Mouse (Mus musculus): ENCODE data around the gene Slc25a22.

Slc25a22 gene

GRCm38 (mm10) chr7:141437178-141438120 is at the start of gene Slc25a22:
Gene Slc25a22, minus strand, starts transcription at chr7:141437892.
- TF ChIP-seq GATA4 (IDR thresholded peaks at IDR 0.05; ENCODE audit: insufficient replicate concordance, low read length) = peak; percentile 84; the same call in 1 of the 2 replicates

- TF ChIP-seq GATA4 (IDR thresholded peaks at IDR 0.05; ENCODE audit: insufficient replicate concordance, low read length) = no peak
These were observed 49.4 kb upstream of the Slc25a22 start for GRCm38 (mm10) chr7:141487141-141487540.

GRCm38 (mm10) chr7:141486239-141486638 is 48.5 kb upstream of the Slc25a22 start:
- no peak for TF ChIP-seq GATA4 (IDR thresholded peaks at IDR 0.05; ENCODE audit: insufficient replicate concordance, low read length)

GRCm38 (mm10) chr7:141485606-141486005 is 47.9 kb upstream of the Slc25a22 start:
- TF ChIP-seq GATA4 (IDR thresholded peaks at IDR 0.05; ENCODE audit: insufficient replicate concordance, low read length) = no peak

GRCm38 (mm10) chr7:141485186-141485585 is 47.5 kb upstream of the Slc25a22 start:
- no peak for TF ChIP-seq GATA4 (IDR thresholded peaks at IDR 0.05; ENCODE audit: insufficient replicate concordance, low read length)

- no peak for TF ChIP-seq GATA4 (IDR thresholded peaks at IDR 0.05; ENCODE audit: insufficient replicate concordance, low read length)
These were observed 46.8 kb upstream of the Slc25a22 start for GRCm38 (mm10) chr7:141484186-141485120.

- TF ChIP-seq GATA4 (IDR thresholded peaks at IDR 0.05; ENCODE audit: insufficient replicate concordance, low read length) = no peak
These were observed 45.5 kb upstream of the Slc25a22 start for GRCm38 (mm10) chr7:141483114-141483653.

- TF ChIP-seq GATA4 (IDR thresholded peaks at IDR 0.05; ENCODE audit: insufficient replicate concordance, low read length) = no peak
These were observed 44.9 kb upstream of the Slc25a22 start for GRCm38 (mm10) chr7:141482531-141483024.

- no peak for TF ChIP-seq GATA4 (IDR thresholded peaks at IDR 0.05; ENCODE audit: insufficient replicate concordance, low read length)
These were observed 44.1 kb upstream of the Slc25a22 start for GRCm38 (mm10) chr7:141481498-141482401.

- no peak for TF ChIP-seq GATA4 (IDR thresholded peaks at IDR 0.05; ENCODE audit: insufficient replicate concordance, low read length)
These were observed 43.3 kb upstream of the Slc25a22 start for GRCm38 (mm10) chr7:141480842-141481497.

- TF ChIP-seq GATA4 (IDR thresholded peaks at IDR 0.05; ENCODE audit: insufficient replicate concordance, low read length) = no peak
These were observed 40.6 kb upstream of the Slc25a22 start for GRCm38 (mm10) chr7:141478270-141478748.

- TF ChIP-seq GATA4 (IDR thresholded peaks at IDR 0.05; ENCODE audit: insufficient replicate concordance, low read length) = no peak
These were observed 40.0 kb upstream of the Slc25a22 start for GRCm38 (mm10) chr7:141477578-141478269.

- TF ChIP-seq GATA4 (IDR thresholded peaks at IDR 0.05; ENCODE audit: insufficient replicate concordance, low read length) = no peak
These were observed 39.3 kb upstream of the Slc25a22 start for GRCm38 (mm10) chr7:141476981-141477370.
